In the genomic region with DNA sequence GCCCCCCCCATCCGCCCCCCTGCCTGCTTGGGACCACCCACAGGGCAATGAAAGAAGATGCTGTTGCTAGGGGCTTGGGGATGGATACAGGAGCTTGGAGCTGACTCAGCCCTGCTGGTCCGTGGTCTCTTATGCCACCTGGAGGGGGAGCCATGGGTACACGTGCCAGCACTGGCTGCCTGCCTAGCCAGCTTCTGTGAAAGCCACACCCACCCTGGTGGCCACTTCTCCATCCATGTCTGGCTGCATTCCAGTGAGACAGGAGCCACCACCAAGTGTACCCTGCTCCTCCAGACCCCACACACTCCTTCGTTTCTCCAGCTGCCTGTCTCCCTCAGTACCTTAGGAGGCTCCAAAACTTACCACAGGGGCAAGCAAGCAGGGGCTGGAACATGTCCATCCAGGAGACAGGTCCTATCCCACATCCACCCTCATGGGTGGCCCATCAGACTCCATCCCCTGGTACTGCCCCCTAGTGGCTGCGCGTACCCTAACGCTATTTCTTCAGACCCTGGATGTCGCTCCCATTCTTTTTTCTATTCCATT, we compare ENCODE assay signal across 9 mouse cellular contexts. TPM values are rescaled to one million over a fixed set of nuclear protein-coding genes. Genes with fewer than 3 reads are reported as not detected.
A peak's percentile ranks its signal among the peaks of the same experiment; 100 is the strongest.
DNase-seq lines count a peak whose midpoint lies in the region; ATAC-seq lines count a peak whose summit lies in the region.
"Had no signal": no experiment of that assay in that cellular context is flagged by ENCODE, and none has a peak within 500 bp of the region (broad histone marks: within the 10 kb centered on the region; RNA-seq: fewer than 3 reads in every experiment).

No protein-coding gene starts in this region.

- 0 out of 2 replicates have a peak overlapping the region, but pooled peaks have one; percentile 8 for H3K4me2 ChIP-seq in forebrain, embryonic 12.5 days

- DNase-seq in MEL-GATA-1-ER (ENCODE audit: extremely low read depth, low read depth) = peak; percentile 50
- peak; percentile 50 for DNase-seq in c-Kit-positive CD71-negative TER-119-negative erythroid progenitor cells, embryonic 14.5 days (ENCODE audit: low read depth)
- peak; percentile 73 for DNase-seq in hindbrain, embryonic 10.5 days (ENCODE audit: low spot score)
- peak; percentile 58 to 76 for DNase-seq in layer of hippocampus, postnatal 25 days (ENCODE audit: extremely low spot score in 1 of 2, low spot score in 1 of 2)
- peak; percentile 90 to 93 for DNase-seq in lung, postnatal 4 days
- DNase-seq in retina, postnatal 7 days (ENCODE audit: low read depth, low spot score) = peak; percentile 50
- DNase-seq in urinary bladder, postnatal 36 days (ENCODE audit: low spot score in 2 of 2) = peak; percentile 64 to 79

- H3K27ac ChIP-seq in forebrain, embryonic 12.5 days = peak overlapping the region; percentile 68
- H3K27ac ChIP-seq in hindbrain, embryonic 10.5 days = peak overlapping the region; percentile 57
- H3K27ac ChIP-seq: macrophage had no signal

- ATAC-seq in forebrain, embryonic 12.5 days (ENCODE audit: low FRiP score) = peak; percentile 58; the same call in 1 of the 2 replicates

- 33% methylated on average over 8 of the region's 8 CpGs for WGBS in forebrain, embryonic 12.5 days
- 36% methylated on average over 8 of the region's 8 CpGs for WGBS in hindbrain, embryonic 10.5 days

- H3K4me1 ChIP-seq in forebrain, embryonic 12.5 days = peaks cover 98% of the 10 kb centered on the region
- H3K4me1 ChIP-seq in hindbrain, embryonic 10.5 days (replicated peaks) = peaks cover 99% of the 10 kb centered on the region

- H3K36me3 ChIP-seq in forebrain, embryonic 12.5 days (replicated peaks) = peaks cover 35% of the 10 kb centered on the region
- peaks cover 87% of the 10 kb centered on the region for H3K36me3 ChIP-seq in hindbrain, embryonic 10.5 days

- H3K9ac ChIP-seq in forebrain, embryonic 12.5 days = peak overlapping the region; percentile 17; the same call in 1 of the 2 replicates

- H3K4me3 ChIP-seq in forebrain, embryonic 12.5 days (replicated peaks) = no peak overlapping the region
- peak overlapping the region; percentile 11 for H3K4me3 ChIP-seq in hindbrain, embryonic 10.5 days

- H3K9me3 ChIP-seq in forebrain, embryonic 12.5 days = no peaks in the 10 kb centered on the region
- no peaks in the 10 kb centered on the region for H3K9me3 ChIP-seq in hindbrain, embryonic 10.5 days

- no peaks in the 10 kb centered on the region; the same call in 1 of the 2 replicates for H3K27me3 ChIP-seq in forebrain, embryonic 12.5 days
- H3K27me3 ChIP-seq in hindbrain, embryonic 10.5 days (ENCODE audit: insufficient read depth, poor library complexity, severe bottlenecking) = no peaks in the 10 kb centered on the region

RNA-seq across cellular contexts. Expression of a gene that starts 29.7 kb away (rescaled TPM):
- 23.5 and 24.0 TPM in 2 replicates for polyA plus RNA-seq in forebrain, embryonic 12.5 days (2016; fragmentation: Nextera tagmentation; extraction: Ambion mirVana)
- polyA plus RNA-seq in hindbrain, embryonic 10.5 days (2016; fragmentation: Nextera tagmentation; extraction: Ambion mirVana) = 17.0 and 18.8 TPM in 2 replicates
- 10 to 100 TPM; 17.7 to 22.6 TPM for total RNA-seq in layer of hippocampus, postnatal 25 days (2021)
